Mouse (Mus musculus): ENCODE measurements at regions not wholly inside any gene's neighbourhood (a gene's known extent, or its start where the extent isn't known, plus 50 kb on each side); places are given as distances from the start of the nearest gene placed in this dataset.

DNA sequence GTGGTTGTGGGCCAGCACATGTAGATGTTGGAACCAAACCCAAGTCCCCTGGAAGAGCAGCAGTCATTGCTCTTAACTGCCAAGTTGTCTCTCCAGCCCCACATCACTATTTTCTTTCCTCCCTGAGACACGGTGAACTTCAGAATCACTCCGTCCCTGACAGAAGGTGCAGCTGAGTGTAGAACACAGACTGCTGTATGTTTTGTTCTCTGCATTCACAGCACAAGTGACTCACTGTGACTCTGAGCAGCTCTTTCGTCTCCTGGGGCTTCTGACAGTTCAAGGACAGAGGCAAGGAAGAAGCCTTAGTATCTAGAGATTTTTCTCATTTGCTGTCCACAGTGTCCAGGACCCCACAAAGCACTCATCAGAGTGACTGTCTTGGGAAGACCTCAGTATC is 227.6 kb downstream of the Bcl2l11 start:
- TF ChIP-seq CTCF (IDR thresholded peaks at IDR 0.05; ENCODE audit: extremely low read depth, insufficient read length, insufficient replicate concordance, low read depth, low read length): no peak
- no peak for TF ChIP-seq POLR2A (IDR thresholded peaks at IDR 0.05; ENCODE audit: low read depth, low read length)

Measured in small intestine, adult 2 months (tissue).